Mouse (Mus musculus) ovary, adult 2 months (tissue): ENCODE measurements around the gene Ccr4. TPM values are rescaled to one million over a fixed set of nuclear protein-coding genes. Genes with fewer than 3 reads are reported as not detected.

Experiments
- polyA plus RNA-seq: library from polyadenylated mRNA; depleted of rRNA; stranded (reverse); fragments of >200 nt; gene quantifications from 2 replicates; pipeline ENCODE4 v1.2.3, GENCODE M21; 2012; rRNA removed

Gene Ccr4
- polyA plus RNA-seq = 0.16 and 0.18 TPM in 2 replicates

GRCm38 (mm10) chr9:114504816-114505215 lies at the start of gene Ccr4:
TSS of gene Ccr4 (minus strand) at chr9:114504916.

GRCm38 (mm10) chr9:114515364-114515763 lies 10.6 kb upstream of the Ccr4 start, which contains the start of gene C130032M10Rik:
TSS of gene C130032M10Rik (plus strand) at chr9:114515697.

Other genes starting within 250 kb of the Ccr4 start
- gene Bcl2a1c, start 174.8 kb downstream of the Ccr4 start, polyA plus RNA-seq = not detected in 2 replicates
- gene Crtap, start 114.2 kb downstream of the Ccr4 start, polyA plus RNA-seq = 288 and 559 TPM in 2 replicates
- gene Glb1, start 103.8 kb downstream of the Ccr4 start, polyA plus RNA-seq = 48.0 and 65.2 TPM in 2 replicates
- 10.8 and 11.6 TPM in 2 replicates for gene Tmppe, start 103.8 kb downstream of the Ccr4 start, polyA plus RNA-seq
- not detected in 2 replicates for gene C130032M10Rik, start 10.8 kb upstream of the Ccr4 start, polyA plus RNA-seq
- gene Trim71, start 59.5 kb upstream of the Ccr4 start, polyA plus RNA-seq = 0.19 and 0.26 TPM in 2 replicates
- 46.0 and 47.5 TPM in 2 replicates for gene Cnot10, start 135.3 kb upstream of the Ccr4 start, polyA plus RNA-seq
- 13.7 and 16.1 TPM in 2 replicates for gene Dync1li1, start 183.9 kb upstream of the Ccr4 start, polyA plus RNA-seq
- 37.0 and 37.2 TPM in 2 replicates for gene Cmtm6, start 226.2 kb upstream of the Ccr4 start, polyA plus RNA-seq